Mouse (Mus musculus): ENCODE measurements around the gene Ppp1cb. TPM values are rescaled to one million over a fixed set of nuclear protein-coding genes. Genes with fewer than 3 reads are reported as not detected.
"Not testable (repeated sequence)": the region's sequence is repeated elsewhere in the genome, so short reads cannot be mapped to it uniquely, and the experiment has no call there.

The Ppp1cb gene
- polyA plus RNA-seq (2012; rRNA removed), result 31.6 and 32.7 TPM in 2 replicates

- peak; percentile 98 for DNase-seq (ENCODE audit: low read depth, low spot score)
- WGBS, result under 1% methylated on average over 54 of the region's 54 CpGs
Observed at GRCm38 (mm10) chr5:32458408-32459143, at the start of gene Ppp1cb. TSS of gene Ppp1cb (plus strand) at chr5:32458843.

- WGBS, result 36% methylated on average over 2 of the region's 2 CpGs
- no peak for DNase-seq (ENCODE audit: low read depth, low spot score)
Observed at GRCm38 (mm10) chr5:32409747-32410146, 48.9 kb upstream of the Ppp1cb start.

- DNase-seq (ENCODE audit: low read depth, low spot score), result no peak
- WGBS, result 50% methylated on average over 3 of the region's 3 CpGs
Observed at GRCm38 (mm10) chr5:32410954-32411688, 47.5 kb upstream of the Ppp1cb start.

GRCm38 (mm10) chr5:32412186-32412950, 46.3 kb upstream of the Ppp1cb start:
- DNase-seq (ENCODE audit: low read depth, low spot score), result no peak
- WGBS, result 23% methylated on average over 1 of the region's 1 CpGs

GRCm38 (mm10) chr5:32413083-32413482, 45.6 kb upstream of the Ppp1cb start:
- DNase-seq (ENCODE audit: low read depth, low spot score), result no peak
- WGBS, result 55% methylated on average over 2 of the region's 2 CpGs

- WGBS, result 65% methylated on average over 2 of the region's 2 CpGs
- DNase-seq (ENCODE audit: low read depth, low spot score), result no peak
Observed at GRCm38 (mm10) chr5:32413569-32413968, 45.1 kb upstream of the Ppp1cb start.

GRCm38 (mm10) chr5:32414461-32414985, 44.1 kb upstream of the Ppp1cb start:
- no peak for DNase-seq (ENCODE audit: low read depth, low spot score)
- WGBS, result 26% methylated on average over 5 of the region's 5 CpGs

GRCm38 (mm10) chr5:32415554-32415953, 43.1 kb upstream of the Ppp1cb start:
- WGBS, result 93% methylated on average over 6 of the region's 6 CpGs
- DNase-seq (ENCODE audit: low read depth, low spot score), result no peak

- 62% methylated on average over 4 of the region's 4 CpGs for WGBS
- no peak for DNase-seq (ENCODE audit: low read depth, low spot score)
Observed at GRCm38 (mm10) chr5:32416881-32417280, 41.8 kb upstream of the Ppp1cb start.

- WGBS, result 40% methylated on average over 15 of the region's 15 CpGs
- DNase-seq (ENCODE audit: low read depth, low spot score), result no peak
Observed at GRCm38 (mm10) chr5:32422081-32422589, 36.5 kb upstream of the Ppp1cb start.

GRCm38 (mm10) chr5:32423339-32424046, 35.1 kb upstream of the Ppp1cb start:
- 75% methylated on average over 11 of the region's 11 CpGs for WGBS
- DNase-seq (ENCODE audit: low read depth, low spot score), result no peak

GRCm38 (mm10) chr5:32424464-32424863, 34.2 kb upstream of the Ppp1cb start:
- WGBS, result 86% methylated on average over 8 of the region's 8 CpGs
- no peak for DNase-seq (ENCODE audit: low read depth, low spot score)

- 32% methylated on average over 14 of the region's 14 CpGs for WGBS
- no peak for DNase-seq (ENCODE audit: low read depth, low spot score)
Observed at GRCm38 (mm10) chr5:32425485-32426171, 33.0 kb upstream of the Ppp1cb start.

- DNase-seq (ENCODE audit: low read depth, low spot score), result no peak
- 70% methylated on average over 1 of the region's 1 CpGs for WGBS
Observed at GRCm38 (mm10) chr5:32430399-32430798, 28.2 kb upstream of the Ppp1cb start.

GRCm38 (mm10) chr5:32434346-32434745, 24.3 kb upstream of the Ppp1cb start:
- not testable (repeated sequence) for DNase-seq (ENCODE audit: low read depth, low spot score)
- WGBS, result 94% methylated on average over 3 of the region's 3 CpGs

- WGBS, result 50% methylated on average over 3 of the region's 3 CpGs
- no peak for DNase-seq (ENCODE audit: low read depth, low spot score)
Observed at GRCm38 (mm10) chr5:32435612-32436011, 23.0 kb upstream of the Ppp1cb start.

- WGBS, result 20% methylated on average over 5 of the region's 5 CpGs
- no peak for DNase-seq (ENCODE audit: low read depth, low spot score)
Observed at GRCm38 (mm10) chr5:32437901-32438563, 20.6 kb upstream of the Ppp1cb start.

- WGBS, result 37% methylated on average over 2 of the region's 2 CpGs
- DNase-seq (ENCODE audit: low read depth, low spot score), result no peak
Observed at GRCm38 (mm10) chr5:32438564-32438922, 20.1 kb upstream of the Ppp1cb start.
